Mouse (Mus musculus): Measurements from ENCODE around the gene Prrxl1.

Gene Prrxl1

GRCm38 (mm10) chr14:32628584-32628983 is 29.4 kb downstream of the Prrxl1 start:
- DNase-seq, result no peak

- no peak for DNase-seq
These were observed 33.8 kb downstream of the Prrxl1 start for GRCm38 (mm10) chr14:32632908-32633600.

GRCm38 (mm10) chr14:32634015-32634682 is 34.9 kb downstream of the Prrxl1 start:
- DNase-seq, result no peak

GRCm38 (mm10) chr14:32638485-32638884 is 39.3 kb downstream of the Prrxl1 start:
- DNase-seq, result no peak

- no peak for DNase-seq
These were observed 60.6 kb downstream of the Prrxl1 start for GRCm38 (mm10) chr14:32659781-32660180.

- DNase-seq, result no peak
These were observed 63.9 kb downstream of the Prrxl1 start for GRCm38 (mm10) chr14:32663099-32663498.

- no peak for DNase-seq
These were observed 74.0 kb downstream of the Prrxl1 start for GRCm38 (mm10) chr14:32673178-32673577.

GRCm38 (mm10) chr14:32678565-32678964 is 79.4 kb downstream of the Prrxl1 start:
- no peak for DNase-seq

- no peak for DNase-seq
These were observed 82.4 kb downstream of the Prrxl1 start for GRCm38 (mm10) chr14:32681603-32682002.

GRCm38 (mm10) chr14:32682536-32682935 is 83.3 kb downstream of the Prrxl1 start:
- DNase-seq, result no peak

GRCm38 (mm10) chr14:32683251-32683838 is 84.1 kb downstream of the Prrxl1 start:
- peak; percentile 32 for DNase-seq

- peak; percentile 20 for DNase-seq
These were observed 85.0 kb downstream of the Prrxl1 start for GRCm38 (mm10) chr14:32683982-32684734.

- no peak for DNase-seq
These were observed 85.5 kb downstream of the Prrxl1 start for GRCm38 (mm10) chr14:32684735-32685105.

- DNase-seq, result no peak
These were observed 86.1 kb downstream of the Prrxl1 start, which contains the start of gene 3425401B19Rik for GRCm38 (mm10) chr14:32685124-32685826. TSS of gene 3425401B19Rik (minus strand) at chr14:32685293.

- no peak for DNase-seq
These were observed 96.7 kb downstream of the Prrxl1 start for GRCm38 (mm10) chr14:32695906-32696305.

- no peak for DNase-seq
These were observed 97.1 kb downstream of the Prrxl1 start for GRCm38 (mm10) chr14:32696344-32696743.

GRCm38 (mm10) chr14:32697774-32698173 is 98.6 kb downstream of the Prrxl1 start:
- DNase-seq, result no peak

GRCm38 (mm10) chr14:32698556-32698955 is 99.3 kb downstream of the Prrxl1 start:
- DNase-seq, result no peak

All from kidney, adult 9 months (tissue).